Mouse (Mus musculus) liver, embryonic 13.5 days (tissue): Measurements from ENCODE around the gene Erc2. TPM values are rescaled to one million over a fixed set of nuclear protein-coding genes. Genes with fewer than 3 reads are reported as not detected.

Experiments
- ATAC-seq: fragments of 200-750 bp; cut with Nextera tagmentation; 2 replicates; pipeline ENCODE4 v1.8.0; 2017; ENCODE audit warnings: low read depth, mild to moderate bottlenecking, moderate number of reproducible peaks, moderate library complexity
- DNase-seq: peaks from one replicate; pipeline ENCODE4 v3.0.0; 2022
- H3K27ac ChIP-seq: fragments of 300-500 bp; sonication (generic); 2 replicates; pipeline ENCODE4 v1.5.1; 2015; ENCODE audit warnings: moderate library complexity, mild to moderate bottlenecking, inconsistent platforms
- H3K27me3 ChIP-seq: fragments of 300-500 bp; sonication (generic); 2 replicates; pipeline ENCODE4 v1.6.1; 2015; ENCODE audit warnings: mild to moderate bottlenecking, inconsistent platforms
- H3K36me3 ChIP-seq: fragments of 300-500 bp; sonication (generic); 2 replicates; pipeline ENCODE4 v1.6.1; 2015; ENCODE audit warnings: mild to moderate bottlenecking, inconsistent platforms
- H3K4me1 ChIP-seq: fragments of 300-500 bp; sonication (generic); replicated peaks from 2 replicates; pipeline ENCODE4 v1.6.1; 2015; ENCODE audit warnings: inconsistent platforms
- H3K4me2 ChIP-seq: fragments of 300-500 bp; sonication (generic); 2 replicates; pipeline ENCODE4 v1.6.1; 2015; ENCODE audit warnings: inconsistent platforms, mild to moderate bottlenecking, moderate library complexity
- H3K4me3 ChIP-seq: fragments of 300-500 bp; sonication (generic); replicated peaks from 2 replicates; pipeline ENCODE4 v1.5.1; 2015; ENCODE audit warnings: mild to moderate bottlenecking, inconsistent platforms
- H3K9ac ChIP-seq: fragments of 300-500 bp; sonication (generic); 2 replicates; pipeline ENCODE4 v1.6.1; 2015; ENCODE audit warnings: mild to moderate bottlenecking, inconsistent platforms
- H3K9me3 ChIP-seq: fragments of 300-500 bp; sonication (generic); replicated peaks from 2 replicates; pipeline ENCODE4 v1.6.1; 2016; ENCODE audit warnings: inconsistent platforms
- WGBS: fragments of 180-500 bp; shearing (Covaris S2); methylation state at CpG from one replicate; pipeline ENCODE4 v1.1.7; 2015; ENCODE audit not compliant: insufficient replicate concordance; 5-methylcytosine and 5-hydroxymethylcytosine counted together
- polyA plus RNA-seq: library from polyadenylated mRNA; unstranded; fragments of >200 nt; fragmentation: Nextera tagmentation; extraction: Ambion mirVana; gene quantifications from 2 replicates; pipeline ENCODE4 v1.2.1, GENCODE M21; 2015

The Erc2 gene
- polyA plus RNA-seq, 1 experiment from 2014 or later: 0.82 TPM

DNA sequence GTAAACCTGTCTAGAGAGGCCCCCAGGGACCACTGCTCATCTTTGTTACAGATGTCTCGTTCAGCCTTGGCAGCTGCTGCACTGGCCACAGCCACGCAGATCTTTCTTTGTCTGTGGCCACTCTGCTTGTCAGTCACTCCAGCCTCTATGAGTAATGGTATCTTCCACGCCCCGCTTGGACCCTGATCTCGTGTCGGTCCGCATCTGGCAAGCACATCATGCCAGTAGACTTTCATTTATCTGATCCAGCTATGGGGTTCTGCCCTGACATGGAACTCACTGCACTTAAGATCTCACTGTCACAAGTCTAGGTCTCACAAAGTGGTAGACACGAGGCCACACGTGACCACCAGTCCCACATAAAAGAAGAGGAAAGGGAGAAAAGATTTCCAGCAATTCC lies 777.7 kb downstream of the Erc2 start:
- no peaks in the 10 kb centered on the region for H3K9me3 ChIP-seq
- ATAC-seq: no peak
- no peaks in the 10 kb centered on the region for H3K27me3 ChIP-seq
- no peak overlapping the region for H3K4me2 ChIP-seq
- 62% methylated on average over 9 of the region's 9 CpGs for WGBS
- H3K36me3 ChIP-seq: no peaks in the 10 kb centered on the region
- no peak overlapping the region for H3K9ac ChIP-seq
- H3K27ac ChIP-seq: no peak overlapping the region
- DNase-seq: no peak
- H3K4me1 ChIP-seq: no peaks in the 10 kb centered on the region
- no peak overlapping the region for H3K4me3 ChIP-seq

DNA sequence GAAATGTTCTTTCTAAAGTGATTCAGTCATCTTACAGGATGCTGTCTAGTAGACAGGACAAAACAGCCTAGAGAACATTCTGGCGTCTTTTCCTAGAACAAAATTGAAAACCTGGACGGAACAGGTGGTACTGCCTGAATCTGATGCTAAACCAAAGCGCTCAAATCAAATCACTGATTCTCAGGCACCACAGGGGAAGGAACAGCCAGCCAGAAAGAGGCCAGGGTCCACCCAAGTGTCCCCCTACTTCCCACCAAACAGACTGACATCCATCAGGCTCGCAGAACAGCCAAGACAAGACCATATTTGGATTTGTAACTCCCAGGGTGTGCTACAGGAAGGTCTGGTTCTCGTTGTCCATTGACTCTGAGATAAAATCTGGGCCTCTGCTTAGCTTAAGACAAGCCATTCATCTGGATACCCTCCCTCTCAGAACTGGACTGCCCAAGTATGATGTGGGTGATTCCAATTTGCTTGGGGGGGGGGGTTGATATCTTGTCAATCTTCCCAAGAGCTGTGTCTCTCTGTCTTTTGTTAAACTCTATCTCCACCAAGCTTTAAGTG lies 783.1 kb downstream of the Erc2 start:
- Histone ChIP-seq H3K9ac (no peak overlapping the region), H3K4me3 (no peak overlapping the region), H3K27ac (no peak overlapping the region), H3K27me3 (no peaks in the 10 kb centered on the region), H3K4me1 (no peaks in the 10 kb centered on the region), H3K36me3 (no peaks in the 10 kb centered on the region), H3K9me3 (no peaks in the 10 kb centered on the region), H3K4me2 (no peak overlapping the region)
- WGBS: 53% methylated on average over 5 of the region's 5 CpGs
- no peak for ATAC-seq
- no peak for DNase-seq

DNA sequence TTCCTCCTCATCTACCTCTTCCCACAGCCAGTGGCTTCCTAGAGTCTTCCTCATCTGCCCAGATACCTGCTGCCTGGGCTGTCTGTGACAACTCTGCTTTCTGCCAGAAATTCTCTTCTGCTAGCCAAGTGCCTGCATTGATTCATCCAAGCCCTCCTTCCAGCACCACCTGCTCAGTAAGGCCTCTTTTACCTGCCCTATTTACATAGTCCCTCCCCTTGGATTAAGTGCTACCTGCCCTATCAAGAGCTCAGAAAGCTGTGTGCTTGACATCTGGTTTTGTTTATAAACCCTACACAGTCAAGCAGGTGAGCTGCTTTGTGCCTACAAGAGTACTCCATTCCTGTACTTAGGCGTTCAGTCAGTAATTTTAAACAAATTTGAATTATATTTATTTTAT lies 787.2 kb downstream of the Erc2 start:
- H3K9me3 ChIP-seq: no peaks in the 10 kb centered on the region
- no peak overlapping the region for H3K27ac ChIP-seq
- no peak overlapping the region for H3K9ac ChIP-seq
- no peak overlapping the region for H3K4me2 ChIP-seq
- ATAC-seq: no peak
- H3K36me3 ChIP-seq: no peaks in the 10 kb centered on the region
- H3K4me1 ChIP-seq: no peaks in the 10 kb centered on the region
- H3K27me3 ChIP-seq: no peaks in the 10 kb centered on the region
- WGBS: 43% methylated on average over 1 of the region's 1 CpGs
- H3K4me3 ChIP-seq: no peak overlapping the region
- DNase-seq: no peak

DNA sequence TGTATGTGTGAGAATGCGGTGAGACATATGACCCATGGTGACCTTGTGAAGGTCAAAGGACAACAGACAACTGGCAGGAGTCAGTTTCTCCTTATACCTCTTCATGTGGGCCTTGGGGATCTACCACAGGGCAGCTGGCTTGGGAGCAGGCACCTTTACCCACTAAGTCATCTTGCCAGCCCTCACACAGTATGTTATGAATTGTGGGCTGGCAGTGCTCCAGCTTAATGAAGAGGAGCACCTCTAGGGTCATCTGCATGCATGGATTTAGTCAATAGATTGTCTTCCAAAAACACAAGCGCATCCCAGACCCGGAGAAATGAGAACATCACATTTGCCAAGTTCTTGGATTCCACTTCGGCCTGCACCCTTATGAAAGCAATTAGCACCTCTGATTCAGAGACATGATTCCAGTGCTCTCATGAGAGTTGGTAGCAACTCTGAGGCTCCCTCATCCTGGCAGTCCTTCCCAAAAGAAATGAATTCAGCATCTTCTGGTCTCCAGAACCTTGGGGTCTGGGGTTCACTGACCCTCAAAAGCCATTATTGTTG lies 787.6 kb downstream of the Erc2 start:
- H3K27me3 ChIP-seq: no peaks in the 10 kb centered on the region
- ATAC-seq (no peak), DNase-seq (no peak)
- H3K36me3 ChIP-seq: no peaks in the 10 kb centered on the region
- no peak overlapping the region for H3K27ac ChIP-seq
- H3K4me2 ChIP-seq: no peak overlapping the region
- no peak overlapping the region for H3K4me3 ChIP-seq
- 70% methylated on average over 4 of the region's 4 CpGs for WGBS
- H3K9me3 ChIP-seq: no peaks in the 10 kb centered on the region
- H3K9ac ChIP-seq: no peak overlapping the region
- no peaks in the 10 kb centered on the region for H3K4me1 ChIP-seq

DNA sequence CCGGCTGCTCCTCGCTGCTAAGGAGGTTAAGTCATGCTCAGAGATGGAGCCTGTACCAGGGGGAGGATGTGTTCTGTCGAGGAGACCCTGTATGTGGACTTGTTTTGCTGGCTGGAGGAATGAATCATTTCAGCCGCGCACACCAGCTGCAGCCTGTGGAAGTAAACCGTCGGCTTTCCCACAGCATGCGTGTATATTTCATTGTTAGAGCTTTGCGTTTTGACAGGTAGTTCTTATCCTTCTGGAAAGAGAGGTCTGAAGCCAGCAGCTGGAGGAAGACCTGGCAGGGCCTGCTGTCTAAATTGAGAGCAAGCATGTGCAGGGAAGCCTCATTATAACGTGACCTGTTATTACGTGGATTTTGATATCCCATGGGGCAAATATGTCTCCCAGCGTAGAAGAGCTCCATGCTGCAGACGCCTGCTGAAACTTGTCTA lies 788.6 kb downstream of the Erc2 start:
- Histone ChIP-seq H3K9me3 (no peaks in the 10 kb centered on the region), H3K36me3 (no peaks in the 10 kb centered on the region), H3K4me2 (no peak overlapping the region), H3K27ac (no peak overlapping the region), H3K9ac (no peak overlapping the region), H3K27me3 (no peaks in the 10 kb centered on the region), H3K4me1 (no peaks in the 10 kb centered on the region), H3K4me3 (no peak overlapping the region)
- no peak for DNase-seq
- no peak for ATAC-seq
- 63% methylated on average over 13 of the region's 13 CpGs for WGBS

DNA sequence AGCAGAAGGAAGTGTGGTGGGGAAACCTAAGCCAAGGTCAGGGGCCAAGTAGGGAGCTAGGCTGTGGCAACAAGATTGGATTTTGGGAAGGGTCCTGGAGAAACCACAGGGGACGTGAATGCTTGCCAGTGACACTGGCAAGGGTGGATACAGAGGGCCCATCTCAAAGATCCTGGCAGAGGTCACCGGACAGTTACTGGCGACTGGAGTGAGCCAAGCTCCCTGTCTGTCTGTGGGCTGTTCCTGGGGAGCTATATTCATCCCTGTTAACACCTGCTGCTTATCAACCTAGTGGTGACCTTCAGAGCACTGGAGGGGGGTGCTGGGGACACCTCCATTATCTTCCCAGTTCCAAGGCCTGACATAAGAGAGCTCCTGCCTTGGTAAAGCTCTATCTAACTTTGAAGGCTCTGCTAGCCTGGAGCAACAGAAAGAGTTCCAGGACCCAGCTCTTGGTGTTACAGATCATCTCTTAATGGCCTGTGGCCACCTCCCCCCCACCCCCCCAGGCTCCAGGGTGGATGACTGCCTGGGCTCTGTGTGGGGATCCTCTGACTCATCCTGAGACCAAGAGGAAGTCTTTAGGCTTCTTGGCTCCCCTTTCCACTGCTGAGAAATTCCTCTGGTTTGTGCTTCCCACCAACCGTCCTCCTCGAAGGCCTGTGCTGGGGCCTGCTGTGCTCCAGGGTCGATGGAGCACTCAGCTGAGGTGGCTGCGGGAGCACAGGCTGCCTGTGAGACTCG lies 790.2 kb downstream of the Erc2 start:
- Histone ChIP-seq H3K4me1 (no peaks in the 10 kb centered on the region), H3K4me3 (no peak overlapping the region), H3K9ac (no peak overlapping the region), H3K27me3 (no peaks in the 10 kb centered on the region), H3K27ac (no peak overlapping the region), H3K36me3 (no peaks in the 10 kb centered on the region), H3K9me3 (no peaks in the 10 kb centered on the region), H3K4me2 (no peak overlapping the region)
- no peak for ATAC-seq
- 58% methylated on average over 8 of the region's 8 CpGs for WGBS
- no peak for DNase-seq

DNA sequence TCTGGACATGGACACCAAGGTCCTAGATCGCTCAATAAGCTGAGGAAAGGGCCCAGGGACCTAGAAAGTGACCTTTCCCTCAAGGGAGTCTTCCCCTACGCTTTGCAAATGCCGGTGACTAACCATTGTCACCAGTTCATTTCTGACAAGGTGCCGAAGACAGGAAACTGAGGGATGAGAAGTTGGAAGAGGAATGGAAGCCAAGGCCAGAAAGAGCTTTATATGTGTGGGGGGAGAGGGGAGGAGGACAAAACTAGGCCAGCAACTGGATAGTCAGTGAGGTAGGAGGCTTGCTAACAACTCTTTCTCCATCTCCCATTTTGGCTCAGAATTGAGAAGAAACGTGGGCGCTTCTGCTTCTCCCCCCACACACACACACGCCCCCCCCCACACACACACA lies 791.3 kb downstream of the Erc2 start:
- H3K4me3 ChIP-seq: no peak overlapping the region
- DNase-seq (no peak), ATAC-seq (no peak)
- no peaks in the 10 kb centered on the region for H3K27me3 ChIP-seq
- H3K4me1 ChIP-seq: no peaks in the 10 kb centered on the region
- no peak overlapping the region for H3K9ac ChIP-seq
- no peaks in the 10 kb centered on the region for H3K36me3 ChIP-seq
- WGBS: 75% methylated on average over 7 of the region's 7 CpGs
- H3K9me3 ChIP-seq: no peaks in the 10 kb centered on the region
- H3K4me2 ChIP-seq: no peak overlapping the region
- no peak overlapping the region for H3K27ac ChIP-seq

DNA sequence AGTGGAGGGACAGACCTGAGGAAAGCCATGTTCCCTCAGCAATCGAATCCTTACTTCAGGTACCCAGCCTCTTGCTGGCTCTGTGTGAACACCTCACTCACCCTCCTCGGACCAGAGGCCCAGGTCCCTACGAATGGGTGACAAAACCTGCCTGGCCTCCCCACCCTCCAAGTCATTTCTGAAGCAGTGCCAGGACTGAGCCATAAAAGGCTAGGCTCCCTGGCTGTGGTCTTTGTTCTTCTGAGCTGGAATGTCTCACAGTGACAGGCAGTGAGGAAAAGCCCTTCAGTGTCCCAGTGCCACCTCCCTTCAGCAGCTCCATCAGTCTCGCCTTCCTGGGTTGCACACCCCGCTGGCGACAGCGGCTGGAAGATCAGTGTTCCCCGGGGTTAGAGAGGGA lies 794.8 kb downstream of the Erc2 start:
- WGBS: 37% methylated on average over 8 of the region's 8 CpGs
- Histone ChIP-seq H3K36me3 (no peaks in the 10 kb centered on the region), H3K4me3 (no peak overlapping the region), H3K4me1 (no peaks in the 10 kb centered on the region), H3K4me2 (no peak overlapping the region), H3K9me3 (no peaks in the 10 kb centered on the region), H3K27me3 (no peaks in the 10 kb centered on the region), H3K9ac (no peak overlapping the region), H3K27ac (no peak overlapping the region)
- no peak for ATAC-seq
- no peak for DNase-seq

DNA sequence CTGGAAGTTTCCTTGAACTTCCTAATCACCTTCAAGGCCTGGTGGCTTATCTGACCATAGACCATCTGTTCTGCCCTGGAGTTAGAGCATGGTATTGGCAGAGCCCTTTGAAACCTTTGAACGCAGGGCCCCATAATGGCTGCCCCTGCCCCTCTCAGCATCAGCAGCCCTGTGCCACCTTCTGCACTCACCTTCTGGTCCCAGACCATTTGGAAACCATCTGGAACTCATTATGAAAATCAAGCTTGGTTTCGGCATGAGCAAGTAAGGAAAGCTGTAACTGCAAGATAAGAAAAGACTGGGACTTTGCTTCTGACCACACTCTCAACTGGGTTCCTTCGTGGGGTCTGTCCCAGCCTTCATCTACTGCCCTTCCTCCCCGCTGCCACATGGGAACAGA lies 796.3 kb downstream of the Erc2 start:
- ATAC-seq (no peak), DNase-seq (no peak)
- H3K4me1 ChIP-seq: no peaks in the 10 kb centered on the region
- no peak overlapping the region for H3K4me2 ChIP-seq
- no peak overlapping the region for H3K4me3 ChIP-seq
- WGBS: 33% methylated on average over 4 of the region's 4 CpGs
- H3K9me3 ChIP-seq: no peaks in the 10 kb centered on the region
- no peaks in the 10 kb centered on the region for H3K36me3 ChIP-seq
- H3K9ac ChIP-seq: no peak overlapping the region
- no peak overlapping the region for H3K27ac ChIP-seq
- H3K27me3 ChIP-seq: no peaks in the 10 kb centered on the region

DNA sequence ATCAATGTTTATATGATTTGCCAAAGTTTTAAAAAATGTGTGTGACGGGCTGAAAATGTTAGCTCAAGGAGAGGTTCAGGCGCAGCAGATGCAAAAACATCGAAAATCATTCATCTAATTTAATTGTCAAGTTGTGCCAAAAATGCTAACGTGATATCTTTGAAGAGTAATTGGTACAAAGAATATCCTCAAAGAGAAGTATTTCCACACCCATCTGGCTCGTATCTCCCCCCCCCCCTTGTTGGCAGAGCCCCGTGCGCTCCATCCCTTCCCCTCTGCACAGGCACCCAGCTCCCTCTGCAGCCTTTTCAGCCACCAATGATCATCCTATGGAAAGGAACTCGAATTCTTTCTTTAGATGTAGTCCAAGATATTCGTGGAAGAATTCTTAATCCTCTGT lies 797.0 kb downstream of the Erc2 start:
- Histone ChIP-seq H3K9me3 (no peaks in the 10 kb centered on the region), H3K27ac (no peak overlapping the region), H3K27me3 (no peaks in the 10 kb centered on the region), H3K36me3 (no peaks in the 10 kb centered on the region), H3K4me3 (no peak overlapping the region), H3K9ac (no peak overlapping the region), H3K4me1 (no peaks in the 10 kb centered on the region), H3K4me2 (no peak overlapping the region)
- DNase-seq (no peak), ATAC-seq (no peak)
- WGBS: 52% methylated on average over 9 of the region's 9 CpGs

DNA sequence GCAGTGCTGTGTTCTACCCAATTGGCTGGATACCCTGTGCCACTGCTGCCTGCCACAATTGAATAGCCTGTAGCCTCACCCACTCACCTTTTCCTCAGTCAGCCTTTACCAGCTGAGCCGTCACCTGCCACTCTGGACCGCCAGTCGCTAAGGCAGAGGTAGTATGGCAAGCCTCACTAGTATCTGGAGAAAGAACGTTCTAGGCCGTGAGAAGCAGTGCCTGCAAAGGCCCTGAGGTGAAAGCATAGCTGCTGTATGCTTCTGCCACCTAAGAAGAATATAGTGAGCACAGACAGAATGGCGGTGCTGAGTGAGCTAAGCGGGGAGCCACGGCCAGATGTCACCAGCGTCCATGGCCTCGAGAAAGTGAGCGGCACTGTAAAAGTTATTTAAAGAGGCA lies 798.4 kb downstream of the Erc2 start:
- Histone ChIP-seq H3K9ac (no peak overlapping the region), H3K4me3 (no peak overlapping the region), H3K4me1 (no peaks in the 10 kb centered on the region), H3K36me3 (no peaks in the 10 kb centered on the region), H3K9me3 (no peaks in the 10 kb centered on the region), H3K27ac (no peak overlapping the region), H3K4me2 (no peak overlapping the region), H3K27me3 (no peaks in the 10 kb centered on the region)
- ATAC-seq: no peak
- 66% methylated on average over 11 of the region's 11 CpGs for WGBS
- DNase-seq: no peak

DNA sequence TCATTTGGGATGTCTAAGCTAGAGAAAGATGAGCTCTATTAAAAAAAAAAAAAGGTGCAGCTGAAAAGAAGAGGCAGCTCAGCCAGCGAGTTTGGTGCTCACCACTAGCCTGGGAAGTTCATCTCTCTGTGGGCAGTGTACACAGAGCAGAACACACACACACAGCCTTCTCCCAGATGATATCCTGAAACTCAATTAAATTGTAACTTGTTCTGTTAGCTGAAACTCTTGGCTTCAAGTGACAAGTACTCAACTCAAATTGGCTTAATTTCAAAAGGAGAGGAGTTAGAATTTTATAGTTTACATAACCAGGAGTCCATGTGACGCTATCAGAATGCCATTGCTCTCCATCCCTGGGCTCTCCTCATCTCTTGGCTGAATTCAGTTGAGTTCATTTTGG lies 804.4 kb downstream of the Erc2 start:
- no peaks in the 10 kb centered on the region for H3K9me3 ChIP-seq
- WGBS: 44% methylated on average over 2 of the region's 2 CpGs
- ATAC-seq (no peak), DNase-seq (no peak)
- H3K27ac ChIP-seq: no peak overlapping the region
- no peaks in the 10 kb centered on the region for H3K4me1 ChIP-seq
- no peak overlapping the region for H3K9ac ChIP-seq
- no peaks in the 10 kb centered on the region for H3K27me3 ChIP-seq
- H3K4me3 ChIP-seq: no peak overlapping the region
- H3K36me3 ChIP-seq: no peaks in the 10 kb centered on the region
- no peak overlapping the region for H3K4me2 ChIP-seq
